Mouse (Mus musculus) hindbrain, embryonic 13.5 days (tissue): Measurements from ENCODE around the gene Ascl3. TPM values are rescaled to one million over a fixed set of nuclear protein-coding genes. Genes with fewer than 3 reads are reported as not detected.

Experiments
- ATAC-seq: fragments of 200-750 bp; cut with Nextera tagmentation; 2 replicates; pipeline ENCODE4 v1.8.0; 2017; ENCODE audit warnings: moderate TSS enrichment; ENCODE audit not compliant: low FRiP score
- H3K27ac ChIP-seq: fragments of 300-500 bp; sonication (generic); 2 replicates; pipeline ENCODE4 v1.5.1; 2015; ENCODE audit warnings: inconsistent platforms, mild to moderate bottlenecking, moderate library complexity
- H3K27me3 ChIP-seq: fragments of 300-500 bp; sonication (generic); 2 replicates; pipeline ENCODE4 v1.6.1; 2015; ENCODE audit warnings: mild to moderate bottlenecking, inconsistent platforms
- H3K36me3 ChIP-seq: fragments of 300-500 bp; sonication (generic); 2 replicates; pipeline ENCODE4 v1.6.1; 2015; ENCODE audit warnings: mild to moderate bottlenecking, inconsistent platforms
- H3K4me1 ChIP-seq: fragments of 300-500 bp; sonication (generic); replicated peaks from 2 replicates; pipeline ENCODE4 v1.6.1; 2015; ENCODE audit warnings: inconsistent platforms
- H3K4me2 ChIP-seq: fragments of 300-500 bp; sonication (generic); 2 replicates; pipeline ENCODE4 v1.6.1; 2015; ENCODE audit warnings: inconsistent platforms, mild to moderate bottlenecking, moderate library complexity
- H3K4me3 ChIP-seq: fragments of 300-500 bp; sonication (generic); 2 replicates; pipeline ENCODE4 v1.5.1; 2015; ENCODE audit warnings: mild to moderate bottlenecking, inconsistent platforms
- H3K9ac ChIP-seq: fragments of 300-500 bp; sonication (generic); 2 replicates; pipeline ENCODE4 v1.6.1; 2015; ENCODE audit warnings: mild to moderate bottlenecking, inconsistent platforms
- H3K9me3 ChIP-seq: fragments of 300-500 bp; sonication (generic); 2 replicates; pipeline ENCODE4 v1.6.1; 2016; ENCODE audit warnings: inconsistent platforms
- WGBS: fragments of 180-500 bp; shearing (Covaris S2); methylation state at CpG from one replicate; pipeline ENCODE4 v1.1.7; 2015; 5-methylcytosine and 5-hydroxymethylcytosine counted together
- polyA plus RNA-seq: library from polyadenylated mRNA; unstranded; fragments of >200 nt; fragmentation: Nextera tagmentation; extraction: Ambion mirVana; gene quantifications from 2 replicates; pipeline ENCODE4 v1.2.1, GENCODE M21; 2015

Ascl3 gene
- polyA plus RNA-seq, 1 experiment from 2014 or later: 0.42 TPM

- Histone ChIP-seq H3K9me3 (no peaks in the 10 kb centered on the region), H3K9ac (no peak overlapping the region), H3K27ac (no peak overlapping the region), H3K4me3 (peak overlapping the region; percentile 59), H3K4me2 (peak overlapping the region; percentile 65), H3K36me3 (peaks cover 6% of the 10 kb centered on the region; the same call in 1 of the 2 replicates), H3K27me3 (0 out of 2 replicates have a peak, but pooled peaks cover 4% of the 10 kb centered on the region), H3K4me1 (0 out of 2 replicates have a peak, but pooled peaks cover 6% of the 10 kb centered on the region)
- no peak for ATAC-seq
- WGBS: 75% methylated on average over 3 of the region's 3 CpGs
These were observed 27.1 kb downstream of the Ascl3 start for GRCm38 (mm10) chr7:109704461-109704860.

GRCm38 (mm10) chr7:109704016-109704377 lies 27.5 kb downstream of the Ascl3 start:
- 0 out of 2 replicates have a peak, but pooled peaks cover 4% of the 10 kb centered on the region for H3K27me3 ChIP-seq
- 0 out of 2 replicates have a peak, but pooled peaks cover 6% of the 10 kb centered on the region for H3K4me1 ChIP-seq
- H3K4me2 ChIP-seq: peak overlapping the region; percentile 65
- H3K27ac ChIP-seq: peak overlapping the region; percentile 55
- 2% methylated on average over 17 of the region's 17 CpGs for WGBS
- no peaks in the 10 kb centered on the region for H3K9me3 ChIP-seq
- H3K4me3 ChIP-seq: peak overlapping the region; percentile 59
- H3K9ac ChIP-seq: peak overlapping the region; percentile 72
- H3K36me3 ChIP-seq: peaks cover 3% of the 10 kb centered on the region; the same call in 1 of the 2 replicates
- ATAC-seq: no peak

- WGBS: under 1% methylated on average over 61 of the region's 61 CpGs
- H3K9ac ChIP-seq: peak within 1 kb of the TSS; percentile 72
- H3K36me3 ChIP-seq: no peaks in the 10 kb centered on the region
- H3K27ac ChIP-seq: peak within 1 kb of the TSS; percentile 55
- peak; percentile 96 for ATAC-seq
- H3K4me2 ChIP-seq: peak within 1 kb of the TSS; percentile 65
- H3K4me3 ChIP-seq: peak within 1 kb of the TSS; percentile 59
- no peaks in the 10 kb centered on the region for H3K9me3 ChIP-seq
- H3K27me3 ChIP-seq: 0 out of 2 replicates have a peak, but pooled peaks cover 4% of the 10 kb centered on the region
- 0 out of 2 replicates have a peak, but pooled peaks cover 6% of the 10 kb centered on the region for H3K4me1 ChIP-seq
These were observed 28.1 kb downstream of the Ascl3 start, which contains the start of the genes St5 and Akip1 for GRCm38 (mm10) chr7:109703190-109704015. TSS of gene St5 (minus strand) at chr7:109703605. TSS of gene Akip1 (plus strand) at chr7:109703690.

- Histone ChIP-seq H3K27ac (no peak overlapping the region), H3K4me2 (peak overlapping the region; percentile 65), H3K9me3 (no peaks in the 10 kb centered on the region), H3K4me3 (peak overlapping the region; percentile 59), H3K36me3 (no peaks in the 10 kb centered on the region), H3K4me1 (0 out of 2 replicates have a peak, but pooled peaks cover 6% of the 10 kb centered on the region), H3K27me3 (0 out of 2 replicates have a peak, but pooled peaks cover 4% of the 10 kb centered on the region), H3K9ac (no peak overlapping the region; the same call in 1 of the 2 replicates)
- WGBS: 38% methylated on average over 4 of the region's 4 CpGs
- no peak for ATAC-seq
These were observed 28.8 kb downstream of the Ascl3 start for GRCm38 (mm10) chr7:109702721-109703120.

GRCm38 (mm10) chr7:109700213-109700612 lies 31.3 kb downstream of the Ascl3 start:
- Histone ChIP-seq H3K27ac (no peak overlapping the region), H3K36me3 (no peaks in the 10 kb centered on the region), H3K9me3 (no peaks in the 10 kb centered on the region), H3K4me2 (no peak overlapping the region), H3K4me3 (no peak overlapping the region), H3K4me1 (0 out of 2 replicates have a peak, but pooled peaks cover 6% of the 10 kb centered on the region), H3K27me3 (0 out of 2 replicates have a peak, but pooled peaks cover 4% of the 10 kb centered on the region), H3K9ac (no peak overlapping the region)
- no peak for ATAC-seq

GRCm38 (mm10) chr7:109695339-109695726 lies 36.2 kb downstream of the Ascl3 start:
- Histone ChIP-seq H3K36me3 (no peaks in the 10 kb centered on the region), H3K9me3 (no peaks in the 10 kb centered on the region), H3K4me3 (no peak overlapping the region), H3K4me1 (no peaks in the 10 kb centered on the region), H3K27me3 (no peaks in the 10 kb centered on the region), H3K27ac (no peak overlapping the region), H3K4me2 (no peak overlapping the region), H3K9ac (no peak overlapping the region)
- 91% methylated on average over 10 of the region's 10 CpGs for WGBS
- ATAC-seq: no peak

GRCm38 (mm10) chr7:109694576-109695338 lies 36.8 kb downstream of the Ascl3 start:
- Histone ChIP-seq H3K4me3 (no peak overlapping the region), H3K4me2 (no peak overlapping the region), H3K9me3 (no peaks in the 10 kb centered on the region), H3K27ac (no peak overlapping the region), H3K4me1 (no peaks in the 10 kb centered on the region), H3K9ac (no peak overlapping the region), H3K36me3 (no peaks in the 10 kb centered on the region), H3K27me3 (no peaks in the 10 kb centered on the region)
- ATAC-seq: no peak
- 79% methylated on average over 13 of the region's 13 CpGs for WGBS

GRCm38 (mm10) chr7:109690961-109691360 lies 40.6 kb downstream of the Ascl3 start:
- Histone ChIP-seq H3K27ac (no peak overlapping the region), H3K4me3 (no peak overlapping the region), H3K36me3 (no peaks in the 10 kb centered on the region), H3K27me3 (no peaks in the 10 kb centered on the region), H3K9ac (no peak overlapping the region), H3K4me1 (no peaks in the 10 kb centered on the region; the same call in 1 of the 2 replicates), H3K9me3 (no peaks in the 10 kb centered on the region), H3K4me2 (no peak overlapping the region)
- WGBS: 93% methylated on average over 5 of the region's 5 CpGs
- no peak for ATAC-seq

GRCm38 (mm10) chr7:109690101-109690500 lies 41.4 kb downstream of the Ascl3 start:
- Histone ChIP-seq H3K4me1 (no peaks in the 10 kb centered on the region; the same call in 1 of the 2 replicates), H3K4me3 (no peak overlapping the region), H3K9ac (no peak overlapping the region), H3K4me2 (no peak overlapping the region), H3K27me3 (no peaks in the 10 kb centered on the region), H3K9me3 (no peaks in the 10 kb centered on the region), H3K27ac (no peak overlapping the region), H3K36me3 (no peaks in the 10 kb centered on the region)
- ATAC-seq: no peak
- 88% methylated on average over 3 of the region's 3 CpGs for WGBS

GRCm38 (mm10) chr7:109686585-109687128 lies 44.9 kb downstream of the Ascl3 start:
- H3K27me3 ChIP-seq: no peaks in the 10 kb centered on the region
- H3K9ac ChIP-seq: no peak overlapping the region
- no peak overlapping the region for H3K4me2 ChIP-seq
- ATAC-seq: no peak
- no peaks in the 10 kb centered on the region for H3K36me3 ChIP-seq
- H3K9me3 ChIP-seq: no peaks in the 10 kb centered on the region
- 47% methylated on average over 9 of the region's 9 CpGs for WGBS
- no peaks in the 10 kb centered on the region; the same call in 1 of the 2 replicates for H3K4me1 ChIP-seq
- no peak overlapping the region for H3K4me3 ChIP-seq
- H3K27ac ChIP-seq: no peak overlapping the region

GRCm38 (mm10) chr7:109680879-109681278 lies 50.6 kb downstream of the Ascl3 start:
- ATAC-seq: no peak

GRCm38 (mm10) chr7:109680284-109680683 lies 51.2 kb downstream of the Ascl3 start:
- no peaks in the 10 kb centered on the region for H3K9me3 ChIP-seq
- 89% methylated on average over 2 of the region's 2 CpGs for WGBS

More at GRCm38 (mm10) chr7:109680879-109681278, 50.6 kb downstream of the Ascl3 start:
- H3K4me3 ChIP-seq: no peak overlapping the region
- H3K27me3 ChIP-seq: no peaks in the 10 kb centered on the region
- no peaks in the 10 kb centered on the region for H3K4me1 ChIP-seq
- 93% methylated on average over 1 of the region's 1 CpGs for WGBS
- no peak overlapping the region for H3K27ac ChIP-seq
- no peak overlapping the region for H3K9ac ChIP-seq
- no peak overlapping the region for H3K4me2 ChIP-seq
- H3K36me3 ChIP-seq: no peaks in the 10 kb centered on the region
- H3K9me3 ChIP-seq: no peaks in the 10 kb centered on the region

More at GRCm38 (mm10) chr7:109680284-109680683, 51.2 kb downstream of the Ascl3 start:
- Histone ChIP-seq H3K27me3 (no peaks in the 10 kb centered on the region), H3K4me1 (no peaks in the 10 kb centered on the region), H3K9ac (no peak overlapping the region), H3K27ac (no peak overlapping the region), H3K36me3 (no peaks in the 10 kb centered on the region), H3K4me3 (no peak overlapping the region), H3K4me2 (no peak overlapping the region)
- no peak for ATAC-seq
